Mouse (Mus musculus): ENCODE data around the gene Orai3. TPM values are rescaled to one million over a fixed set of nuclear protein-coding genes. Genes with fewer than 3 reads are reported as not detected.

Orai3 gene
- polyA plus RNA-seq, 1 experiment from 2014 or later = 7.1 TPM

GRCm38 (mm10) chr7:127811240-127811639 is 41.6 kb downstream of the Orai3 start:
- no peaks in the 10 kb centered on the region for H3K36me3 ChIP-seq (ENCODE audit: control insufficient read depth, insufficient read depth, low read length)

DNA sequence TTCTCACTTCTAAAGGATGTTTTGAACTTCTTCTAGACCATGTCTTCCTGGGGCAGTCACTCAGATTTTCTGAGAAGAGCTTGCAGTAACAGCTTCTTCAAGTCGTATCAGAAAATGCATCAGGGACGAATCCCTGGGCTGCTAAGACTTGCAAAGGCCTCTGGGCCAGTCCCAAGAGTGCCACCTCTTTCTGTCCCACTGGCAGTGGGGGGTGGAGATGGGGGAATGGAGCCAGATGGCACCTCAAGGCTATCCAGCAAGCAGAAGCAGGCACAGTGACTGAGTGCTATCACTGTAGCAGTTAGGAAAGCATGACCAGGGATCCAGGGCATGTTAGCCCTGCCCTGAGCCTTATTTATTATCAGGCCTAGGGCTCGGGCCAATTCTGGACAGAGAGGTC is 42.7 kb downstream of the Orai3 start:
- Histone ChIP-seq H3K4me1 (replicated peaks; ENCODE audit: control insufficient read depth, insufficient read depth, low read length) (no peaks in the 10 kb centered on the region), H3K4me3 (ENCODE audit: low read depth, low read length) (no peak overlapping the region), H3K27me3 (ENCODE audit: control insufficient read depth, insufficient read depth, low read length) (no peaks in the 10 kb centered on the region), H3K4me2 (ENCODE audit: low read depth, low read length, severe bottlenecking) (no peak overlapping the region), H3K9me3 (ENCODE audit: control insufficient read depth, low read length) (no peaks in the 10 kb centered on the region), H3K36me3 (ENCODE audit: control insufficient read depth, insufficient read depth, low read length) (no peaks in the 10 kb centered on the region), H3K27ac (ENCODE audit: low read depth, low read length) (no peak overlapping the region), H3K9ac (ENCODE audit: low read length) (no peak overlapping the region)
- DNase-seq (ENCODE audit: low spot score) = no peak
- no peak for ATAC-seq (replicated peaks; ENCODE audit: low FRiP score)
- WGBS = 90% methylated on average over 3 of the region's 3 CpGs

More at GRCm38 (mm10) chr7:127811240-127811639, 41.6 kb downstream of the Orai3 start:
- no peak for ATAC-seq (replicated peaks; ENCODE audit: low FRiP score)
- Histone ChIP-seq H3K27ac (ENCODE audit: low read depth, low read length) (no peak overlapping the region), H3K9ac (ENCODE audit: low read length) (no peak overlapping the region), H3K9me3 (ENCODE audit: control insufficient read depth, low read length) (no peaks in the 10 kb centered on the region), H3K4me1 (replicated peaks; ENCODE audit: control insufficient read depth, insufficient read depth, low read length) (no peaks in the 10 kb centered on the region), H3K27me3 (ENCODE audit: control insufficient read depth, insufficient read depth, low read length) (no peaks in the 10 kb centered on the region), H3K4me2 (ENCODE audit: low read depth, low read length, severe bottlenecking) (no peak overlapping the region), H3K4me3 (ENCODE audit: low read depth, low read length) (no peak overlapping the region)
- no peak for DNase-seq (ENCODE audit: low spot score)
- 87% methylated on average over 4 of the region's 4 CpGs for WGBS

GRCm38 (mm10) chr7:127813821-127814220 is 44.2 kb downstream of the Orai3 start:
- Histone ChIP-seq H3K4me1 (replicated peaks; ENCODE audit: control insufficient read depth, insufficient read depth, low read length) (no peaks in the 10 kb centered on the region), H3K9me3 (ENCODE audit: control insufficient read depth, low read length) (no peaks in the 10 kb centered on the region), H3K27me3 (ENCODE audit: control insufficient read depth, insufficient read depth, low read length) (no peaks in the 10 kb centered on the region), H3K4me3 (ENCODE audit: low read depth, low read length) (no peak overlapping the region), H3K9ac (ENCODE audit: low read length) (no peak overlapping the region), H3K4me2 (ENCODE audit: low read depth, low read length, severe bottlenecking) (no peak overlapping the region), H3K36me3 (ENCODE audit: control insufficient read depth, insufficient read depth, low read length) (no peaks in the 10 kb centered on the region), H3K27ac (ENCODE audit: low read depth, low read length) (no peak overlapping the region)
- no peak for DNase-seq (ENCODE audit: low spot score)
- 92% methylated on average over 4 of the region's 4 CpGs for WGBS
- no peak for ATAC-seq (replicated peaks; ENCODE audit: low FRiP score)

DNA sequence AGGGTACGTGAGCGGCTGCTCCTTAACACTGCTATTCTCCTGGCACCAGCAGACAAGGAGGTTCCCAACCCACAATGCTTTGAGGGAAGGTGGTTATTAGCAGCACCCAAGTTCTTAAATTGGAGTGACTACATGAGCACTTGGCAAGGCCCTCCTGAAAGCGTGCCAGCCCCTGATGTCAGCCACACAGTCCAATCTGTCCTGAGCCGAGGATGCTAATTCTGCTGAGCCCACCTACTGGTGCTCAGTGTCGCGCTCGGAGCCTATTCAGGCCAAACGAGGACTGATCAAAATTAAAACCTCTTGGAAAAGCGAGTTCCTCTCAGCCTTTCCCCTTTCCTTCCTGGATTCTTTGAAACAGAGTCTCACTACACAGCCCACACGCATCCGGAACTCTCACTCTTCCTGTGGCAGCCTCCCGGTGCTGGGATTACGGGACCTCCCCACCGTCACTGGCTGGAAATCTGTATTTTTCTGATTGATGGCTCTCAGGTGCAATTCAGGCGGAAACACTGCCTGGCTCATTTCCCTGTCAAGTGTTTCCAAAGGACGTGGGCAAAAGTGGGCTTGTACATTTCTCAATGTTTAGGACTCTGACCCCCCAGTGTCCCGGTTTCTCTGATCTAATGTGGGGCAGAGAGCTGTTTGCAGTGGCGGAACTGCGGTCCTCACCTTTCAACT is 44.8 kb downstream of the Orai3 start:
- no peak overlapping the region for H3K9ac ChIP-seq (ENCODE audit: low read length)
- ATAC-seq (replicated peaks; ENCODE audit: low FRiP score) (no peak), DNase-seq (ENCODE audit: low spot score) (no peak)
- no peak overlapping the region for H3K4me3 ChIP-seq (ENCODE audit: low read depth, low read length)
- H3K36me3 ChIP-seq (ENCODE audit: control insufficient read depth, insufficient read depth, low read length) = no peaks in the 10 kb centered on the region
- no peak overlapping the region for H3K27ac ChIP-seq (ENCODE audit: low read depth, low read length)
- H3K4me1 ChIP-seq (replicated peaks; ENCODE audit: control insufficient read depth, insufficient read depth, low read length) = no peaks in the 10 kb centered on the region
- no peaks in the 10 kb centered on the region for H3K9me3 ChIP-seq (ENCODE audit: control insufficient read depth, low read length)
- no peaks in the 10 kb centered on the region for H3K27me3 ChIP-seq (ENCODE audit: control insufficient read depth, insufficient read depth, low read length)
- H3K4me2 ChIP-seq (ENCODE audit: low read depth, low read length, severe bottlenecking) = no peak overlapping the region
- WGBS = 89% methylated on average over 19 of the region's 19 CpGs

- no peak for ATAC-seq (replicated peaks; ENCODE audit: low FRiP score)
These were observed 45.6 kb downstream of the Orai3 start for GRCm38 (mm10) chr7:127815116-127815665.

DNA sequence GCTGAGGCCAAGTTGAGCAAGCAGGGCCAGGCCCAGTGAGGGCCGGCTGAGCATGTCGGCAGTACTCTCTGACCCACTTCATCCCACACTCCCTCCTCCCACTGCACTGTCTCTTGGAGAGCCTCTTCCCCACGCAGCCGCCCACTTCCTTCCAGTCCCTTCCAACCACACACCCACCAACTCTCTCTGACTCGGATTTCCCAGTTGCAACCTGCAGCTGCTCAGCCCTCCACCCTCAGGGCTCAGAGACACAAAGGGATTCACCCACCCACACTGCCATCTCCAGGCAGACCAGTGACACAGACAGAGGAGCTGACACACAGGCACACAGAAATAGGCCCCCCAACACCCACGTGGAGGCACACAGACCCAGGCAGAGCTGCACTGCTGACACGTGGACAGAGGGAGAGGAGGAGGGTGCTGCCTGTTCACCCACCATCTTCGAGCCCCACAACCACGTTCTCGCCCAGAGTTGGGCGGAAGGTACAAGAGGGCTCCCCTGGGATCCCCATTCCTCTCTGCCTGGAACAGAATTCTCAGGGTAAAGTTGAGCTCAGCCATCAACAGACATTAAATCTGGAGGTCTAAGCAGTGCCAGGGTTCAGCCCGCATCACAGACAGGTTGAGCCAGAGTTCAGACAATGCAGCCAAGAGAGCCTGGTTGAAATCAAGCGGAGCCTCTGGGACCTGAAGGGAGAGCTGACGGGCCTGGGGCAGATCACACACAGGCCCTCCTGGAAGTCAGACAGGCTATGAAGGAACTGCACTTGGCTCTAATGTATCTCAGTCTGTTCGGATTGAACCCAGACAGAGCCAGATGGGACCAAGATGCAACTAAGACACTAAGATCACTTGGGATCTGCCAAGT is 46.6 kb downstream of the Orai3 start:
- no peak overlapping the region for H3K4me3 ChIP-seq (ENCODE audit: low read depth, low read length)
- H3K9me3 ChIP-seq (ENCODE audit: control insufficient read depth, low read length) = no peaks in the 10 kb centered on the region
- 77% methylated on average over 15 of the region's 15 CpGs for WGBS
- ATAC-seq (replicated peaks; ENCODE audit: low FRiP score) (no peak), DNase-seq (ENCODE audit: low spot score) (no peak)
- no peak overlapping the region for H3K4me2 ChIP-seq (ENCODE audit: low read depth, low read length, severe bottlenecking)
- no peaks in the 10 kb centered on the region for H3K4me1 ChIP-seq (replicated peaks; ENCODE audit: control insufficient read depth, insufficient read depth, low read length)
- H3K36me3 ChIP-seq (ENCODE audit: control insufficient read depth, insufficient read depth, low read length) = no peaks in the 10 kb centered on the region
- no peak overlapping the region for H3K9ac ChIP-seq (ENCODE audit: low read length)
- no peaks in the 10 kb centered on the region for H3K27me3 ChIP-seq (ENCODE audit: control insufficient read depth, insufficient read depth, low read length)
- no peak overlapping the region for H3K27ac ChIP-seq (ENCODE audit: low read depth, low read length)

More at GRCm38 (mm10) chr7:127815116-127815665, 45.6 kb downstream of the Orai3 start:
- Histone ChIP-seq H3K4me1 (replicated peaks; ENCODE audit: control insufficient read depth, insufficient read depth, low read length) (no peaks in the 10 kb centered on the region), H3K27me3 (ENCODE audit: control insufficient read depth, insufficient read depth, low read length) (no peaks in the 10 kb centered on the region), H3K27ac (ENCODE audit: low read depth, low read length) (no peak overlapping the region), H3K9me3 (ENCODE audit: control insufficient read depth, low read length) (no peaks in the 10 kb centered on the region), H3K4me2 (ENCODE audit: low read depth, low read length, severe bottlenecking) (no peak overlapping the region), H3K36me3 (ENCODE audit: control insufficient read depth, insufficient read depth, low read length) (no peaks in the 10 kb centered on the region), H3K9ac (ENCODE audit: low read length) (no peak overlapping the region), H3K4me3 (ENCODE audit: low read depth, low read length) (no peak overlapping the region)
- DNase-seq (ENCODE audit: low spot score) = no peak
- WGBS = 95% methylated on average over 15 of the region's 15 CpGs

DNA sequence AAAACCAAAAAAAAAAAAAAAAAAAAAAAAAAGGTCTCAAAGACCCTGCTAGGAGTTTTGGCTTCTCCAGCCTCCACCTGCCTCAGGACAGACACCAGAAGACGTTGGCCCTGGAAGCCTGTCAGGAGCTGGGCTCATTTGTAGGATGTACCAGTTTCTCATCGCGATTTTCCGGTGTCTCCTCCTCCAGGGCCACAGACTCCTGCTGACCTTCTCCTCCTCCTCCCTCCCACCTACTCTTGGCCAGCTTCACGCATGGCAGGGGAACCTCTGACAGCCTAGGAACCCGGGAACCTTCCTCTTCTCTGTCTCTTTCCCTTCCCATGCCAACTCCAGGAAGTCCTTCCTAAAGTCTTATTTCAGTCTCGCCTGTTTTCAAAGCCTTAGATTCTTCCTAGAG is 47.4 kb downstream of the Orai3 start:
- no peaks in the 10 kb centered on the region for H3K9me3 ChIP-seq (ENCODE audit: control insufficient read depth, low read length)
- H3K4me1 ChIP-seq (replicated peaks; ENCODE audit: control insufficient read depth, insufficient read depth, low read length) = no peaks in the 10 kb centered on the region
- H3K36me3 ChIP-seq (ENCODE audit: control insufficient read depth, insufficient read depth, low read length) = no peaks in the 10 kb centered on the region
- DNase-seq (ENCODE audit: low spot score) (no peak), ATAC-seq (replicated peaks; ENCODE audit: low FRiP score) (no peak)
- no peak overlapping the region for H3K4me2 ChIP-seq (ENCODE audit: low read depth, low read length, severe bottlenecking)
- H3K27ac ChIP-seq (ENCODE audit: low read depth, low read length) = no peak overlapping the region
- no peak overlapping the region for H3K9ac ChIP-seq (ENCODE audit: low read length)
- no peak overlapping the region for H3K4me3 ChIP-seq (ENCODE audit: low read depth, low read length)
- WGBS = 79% methylated on average over 7 of the region's 7 CpGs
- no peaks in the 10 kb centered on the region for H3K27me3 ChIP-seq (ENCODE audit: control insufficient read depth, insufficient read depth, low read length)

- Histone ChIP-seq H3K4me2 (ENCODE audit: low read depth, low read length, severe bottlenecking) (no peak overlapping the region), H3K9me3 (ENCODE audit: control insufficient read depth, low read length) (no peaks in the 10 kb centered on the region), H3K27me3 (ENCODE audit: control insufficient read depth, insufficient read depth, low read length) (no peaks in the 10 kb centered on the region), H3K36me3 (ENCODE audit: control insufficient read depth, insufficient read depth, low read length) (no peaks in the 10 kb centered on the region), H3K4me3 (ENCODE audit: low read depth, low read length) (no peak overlapping the region), H3K27ac (ENCODE audit: low read depth, low read length) (no peak overlapping the region), H3K4me1 (replicated peaks; ENCODE audit: control insufficient read depth, insufficient read depth, low read length) (no peaks in the 10 kb centered on the region), H3K9ac (ENCODE audit: low read length) (no peak overlapping the region)
- ATAC-seq (replicated peaks; ENCODE audit: low FRiP score) = no peak
- 90% methylated on average over 5 of the region's 5 CpGs for WGBS
- no peak for DNase-seq (ENCODE audit: low spot score)
These were observed 48.2 kb downstream of the Orai3 start for GRCm38 (mm10) chr7:127817776-127818175.
